Mouse (Mus musculus) heart, adult 2 months (tissue): ENCODE measurements around the gene Gm11437. TPM values are rescaled to one million over a fixed set of nuclear protein-coding genes. Genes with fewer than 3 reads are reported as not detected.

Experiments used
- DNase-seq, 2 experiments: peaks; one replicate each; pipeline ENCODE4 v3.0.0; 2021
- H3K27ac ChIP-seq: fragments of 200-600 bp; 2 replicates; pipeline ENCODE4 v1.8.1; 2022
- H3K27me3 ChIP-seq: fragments of 200-500 bp; 2 replicates; pipeline ENCODE4 v1.6.1; 2012; ENCODE audit warnings: mild to moderate bottlenecking, low read length, inconsistent platforms, mixed read lengths; ENCODE audit not compliant: control insufficient read depth, insufficient read depth
- H3K36me3 ChIP-seq: fragments of 200-500 bp; 2 replicates; pipeline ENCODE4 v1.6.1; 2012; ENCODE audit warnings: low read length, inconsistent platforms; ENCODE audit not compliant: control insufficient read depth, insufficient read depth
- H3K4me1 ChIP-seq: fragments of 200-500 bp; 2 replicates; pipeline ENCODE4 v1.6.1; 2011; ENCODE audit warnings: low read length; ENCODE audit not compliant: control insufficient read depth, insufficient read depth
- H3K4me3 ChIP-seq: fragments of 200-600 bp; 2 replicates; pipeline ENCODE4 v1.8.1; 2022
- H3K79me2 ChIP-seq: fragments of 200-500 bp; replicated peaks from 2 replicates; pipeline ENCODE4 v1.6.1; 2012; ENCODE audit warnings: mild to moderate bottlenecking, inconsistent platforms, low read length, moderate library complexity, mixed read lengths; ENCODE audit not compliant: control insufficient read depth, insufficient read depth
- H3K9ac ChIP-seq: fragments of 200-500 bp; 2 replicates; pipeline ENCODE4 v1.6.1; 2012; ENCODE audit warnings: low read depth, mild to moderate bottlenecking, control low read depth, inconsistent platforms, low read length, mixed read lengths
- CTCF ChIP-seq: fragments of 200-600 bp; IDR thresholded peaks from 2 replicates; pipeline ENCODE4 v1.8.1; 2022; ENCODE audit warnings: antibody characterized with exemption, mild to moderate bottlenecking, moderate library complexity
- EP300 ChIP-seq: fragments of 200-500 bp; IDR thresholded peaks from 2 replicates; pipeline ENCODE4 v1.6.1; 2011; ENCODE audit warnings: low read depth, low read length, control low read depth; ENCODE audit not compliant: insufficient read depth
- POLR2A ChIP-seq: fragments of 200-500 bp; IDR thresholded peaks from 2 replicates; pipeline ENCODE4 v1.6.1; 2011; ENCODE audit warnings: mild to moderate bottlenecking, low read depth, low read length, control low read depth; ENCODE audit not compliant: insufficient read depth
- WGBS: fragments of 180-500 bp; shearing (Covaris S2); methylation state at CpG from one replicate; pipeline ENCODE4 v1.1.7; 2018; 5-methylcytosine and 5-hydroxymethylcytosine counted together
- intact Hi-C: fragments of 180-260 bp; cut with DNase I; formaldehyde crosslinking; loops from one replicate; pipeline ENCODE4 v1.15.1; 2025
- long read RNA-seq: library from polyadenylated mRNA; stranded (forward); transcript quantifications from one replicate; pipeline ENCODE4 v2.0.0, GENCODE M21; 2021
- polyA plus RNA-seq: library from polyadenylated mRNA; depleted of rRNA; stranded (reverse); fragments of >200 nt; gene quantifications from 2 replicates; pipeline ENCODE4 v1.2.3, GENCODE M21; 2012; rRNA removed
- total RNA-seq, 2 experiments: library from RNA; stranded (reverse); gene quantifications; 2 replicates each; pipeline ENCODE4 v1.2.3; 2021

Gene Gm11437
- not detected for total RNA-seq
- polyA plus RNA-seq: not detected in 2 replicates
- long read RNA-seq: 0 reads

- H3K27ac ChIP-seq: no peak within 1 kb of the TSS
- WGBS: 68% methylated on average over 5 of the region's 5 CpGs
- intact Hi-C loops: no loop called here
These were observed at the start of gene Gm11437 for GRCm38 (mm10) chr11:84167046-84167526. Gene Gm11437, minus strand, starts transcription at chr11:84167476.

GRCm38 (mm10) chr11:84210876-84211275 lies 43.6 kb upstream of the Gm11437 start:
- intact Hi-C loops: no loop called here
- no peaks in the 10 kb centered on the region for H3K4me1 ChIP-seq
- no peak overlapping the region for H3K9ac ChIP-seq
- no peak for TF ChIP-seq EP300
- no peak for TF ChIP-seq POLR2A
- no peak for TF ChIP-seq CTCF
- no peak overlapping the region for H3K27ac ChIP-seq
- no peak overlapping the region for H3K4me3 ChIP-seq
- H3K79me2 ChIP-seq: no peaks in the 10 kb centered on the region
- no peaks in the 10 kb centered on the region for H3K27me3 ChIP-seq
- no peaks in the 10 kb centered on the region for H3K36me3 ChIP-seq
- 98% methylated on average over 6 of the region's 6 CpGs for WGBS
- no peak for DNase-seq

More at GRCm38 (mm10) chr11:84167046-84167526, at the start of gene Gm11437:
- no peak within 1 kb of the TSS for H3K9ac ChIP-seq
- no peak for DNase-seq
- no peaks in the 10 kb centered on the region for H3K79me2 ChIP-seq
- H3K36me3 ChIP-seq: no peaks in the 10 kb centered on the region
- H3K27me3 ChIP-seq: no peaks in the 10 kb centered on the region
- H3K4me1 ChIP-seq: no peaks in the 10 kb centered on the region
- TF ChIP-seq EP300 (no peak), CTCF (no peak), POLR2A (no peak)
- H3K4me3 ChIP-seq: no peak within 1 kb of the TSS

GRCm38 (mm10) chr11:84205776-84206175 lies 38.5 kb upstream of the Gm11437 start:
- no peaks in the 10 kb centered on the region for H3K79me2 ChIP-seq
- 56% methylated on average over 4 of the region's 4 CpGs for WGBS
- TF ChIP-seq EP300: no peak
- TF ChIP-seq CTCF: no peak
- TF ChIP-seq POLR2A: no peak

GRCm38 (mm10) chr11:84197607-84198402 lies 30.5 kb upstream of the Gm11437 start:
- WGBS: 64% methylated on average over 3 of the region's 3 CpGs
- no peak for TF ChIP-seq POLR2A
- TF ChIP-seq EP300: peak; percentile 74
- no peak overlapping the region for H3K27ac ChIP-seq

More at GRCm38 (mm10) chr11:84205776-84206175, 38.5 kb upstream of the Gm11437 start:
- Histone ChIP-seq H3K27ac (no peak overlapping the region), H3K4me1 (no peaks in the 10 kb centered on the region), H3K27me3 (no peaks in the 10 kb centered on the region), H3K4me3 (no peak overlapping the region), H3K36me3 (no peaks in the 10 kb centered on the region), H3K9ac (no peak overlapping the region)
- no peak for DNase-seq
- intact Hi-C loops: no loop called here

GRCm38 (mm10) chr11:84194751-84195150 lies 27.5 kb upstream of the Gm11437 start:
- Histone ChIP-seq H3K4me1 (no peaks in the 10 kb centered on the region), H3K36me3 (no peaks in the 10 kb centered on the region), H3K27ac (no peak overlapping the region), H3K4me3 (no peak overlapping the region), H3K9ac (no peak overlapping the region), H3K79me2 (no peaks in the 10 kb centered on the region), H3K27me3 (no peaks in the 10 kb centered on the region)
- TF ChIP-seq POLR2A (no peak), CTCF (no peak), EP300 (no peak)
- no peak for DNase-seq
- WGBS: 81% methylated on average over 3 of the region's 3 CpGs
- intact Hi-C loops: no loop called here

More at GRCm38 (mm10) chr11:84197607-84198402, 30.5 kb upstream of the Gm11437 start:
- Histone ChIP-seq H3K4me3 (no peak overlapping the region), H3K79me2 (no peaks in the 10 kb centered on the region), H3K4me1 (no peaks in the 10 kb centered on the region), H3K36me3 (no peaks in the 10 kb centered on the region), H3K9ac (no peak overlapping the region), H3K27me3 (no peaks in the 10 kb centered on the region)
- intact Hi-C loops: no loop called here
- DNase-seq: peak; percentile 51 to 68

- Histone ChIP-seq H3K79me2 (no peaks in the 10 kb centered on the region), H3K9ac (no peak overlapping the region), H3K4me1 (no peaks in the 10 kb centered on the region), H3K36me3 (no peaks in the 10 kb centered on the region), H3K4me3 (no peak overlapping the region), H3K27me3 (no peaks in the 10 kb centered on the region), H3K27ac (no peak overlapping the region)
- no peak for TF ChIP-seq EP300
- no peak for TF ChIP-seq POLR2A
- TF ChIP-seq CTCF: no peak
- WGBS: 81% methylated on average over 10 of the region's 10 CpGs
- DNase-seq: no peak
- intact Hi-C loops: no loop called here
These were observed 26.0 kb upstream of the Gm11437 start for GRCm38 (mm10) chr11:84193249-84193648.
